Mouse (Mus musculus) gastrocnemius, postnatal 4 days (tissue): ENCODE measurements around the gene Tmcc3. TPM values are rescaled to one million over a fixed set of nuclear protein-coding genes. Genes with fewer than 3 reads are reported as not detected.

Experiments used
- DNase-seq, 2 experiments: peaks; one replicate each; pipeline ENCODE4 v3.0.0; 2021 to 2022; ENCODE audit warnings: low spot score in 2 of 2, mixed read lengths in 2 of 2
- total RNA-seq, 2 experiments: library from RNA; stranded (reverse); gene quantifications; 2 replicates each; pipeline ENCODE4 v1.2.3; 2021

The Tmcc3 gene
- total RNA-seq, 2 experiments from 2014 or later, result 33.1 to 41.7 TPM

GRCm38 (mm10) chr10:94329962-94330361, 18.2 kb downstream of the Tmcc3 start:
- DNase-seq, result no peak

GRCm38 (mm10) chr10:94332358-94333137, 20.8 kb downstream of the Tmcc3 start:
- DNase-seq, result no peak

GRCm38 (mm10) chr10:94333328-94333727, 21.6 kb downstream of the Tmcc3 start:
- DNase-seq, result no peak

- no peak for DNase-seq
Measured at GRCm38 (mm10) chr10:94335047-94335446, 23.3 kb downstream of the Tmcc3 start.

- no peak for DNase-seq
Measured at GRCm38 (mm10) chr10:94336071-94336470, 24.3 kb downstream of the Tmcc3 start.

GRCm38 (mm10) chr10:94341501-94341900, 29.8 kb downstream of the Tmcc3 start:
- no peak for DNase-seq

GRCm38 (mm10) chr10:94342256-94342655, 30.5 kb downstream of the Tmcc3 start:
- no peak for DNase-seq

GRCm38 (mm10) chr10:94343581-94343980, 31.8 kb downstream of the Tmcc3 start:
- no peak for DNase-seq

GRCm38 (mm10) chr10:94344631-94345417, 33.1 kb downstream of the Tmcc3 start:
- DNase-seq, result no peak

- no peak for DNase-seq
Measured at GRCm38 (mm10) chr10:94345509-94346252, 33.9 kb downstream of the Tmcc3 start.

- DNase-seq, result no peak
Measured at GRCm38 (mm10) chr10:94346596-94346995, 34.8 kb downstream of the Tmcc3 start.

- no peak for DNase-seq
Measured at GRCm38 (mm10) chr10:94347296-94347695, 35.5 kb downstream of the Tmcc3 start.

- DNase-seq, result no peak
Measured at GRCm38 (mm10) chr10:94347959-94348358, 36.2 kb downstream of the Tmcc3 start.

GRCm38 (mm10) chr10:94350207-94350606, 38.5 kb downstream of the Tmcc3 start:
- no peak for DNase-seq

GRCm38 (mm10) chr10:94350896-94351661, 39.3 kb downstream of the Tmcc3 start:
- DNase-seq, result no peak

- DNase-seq, result no peak
Measured at GRCm38 (mm10) chr10:94352172-94352876, 40.6 kb downstream of the Tmcc3 start.

GRCm38 (mm10) chr10:94352877-94353853, 41.4 kb downstream of the Tmcc3 start:
- no peak for DNase-seq

- DNase-seq, result no peak
Measured at GRCm38 (mm10) chr10:94354005-94354404, 42.3 kb downstream of the Tmcc3 start.

GRCm38 (mm10) chr10:94354427-94354826, 42.7 kb downstream of the Tmcc3 start:
- no peak for DNase-seq
